Mouse (Mus musculus): ENCODE data around the gene Casc3.

Gene Casc3

DNA sequence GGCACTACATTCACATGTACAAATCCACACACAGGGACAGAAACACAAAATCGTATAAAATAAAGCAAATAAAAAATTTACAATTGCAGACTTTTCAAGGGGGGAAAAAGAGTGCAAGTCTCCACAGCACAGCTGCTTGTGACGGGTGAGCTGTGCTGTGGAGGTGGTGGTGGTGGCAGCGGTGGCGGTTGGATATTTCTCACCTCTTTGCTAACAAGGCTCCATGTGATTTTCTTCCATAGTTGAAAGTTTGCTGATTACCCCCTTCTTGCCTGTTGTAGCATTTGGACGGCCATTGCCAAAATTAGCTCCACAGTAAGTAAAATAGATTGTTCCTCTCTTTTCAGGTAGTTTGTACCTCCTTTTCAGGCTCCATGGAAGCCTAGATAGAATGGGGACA lies at the start of gene Casc3:
Gene Casc3 (plus strand): TSS at position 301 of the 400 bp plus-strand sequence.
- no peak for DNase-seq

DNA sequence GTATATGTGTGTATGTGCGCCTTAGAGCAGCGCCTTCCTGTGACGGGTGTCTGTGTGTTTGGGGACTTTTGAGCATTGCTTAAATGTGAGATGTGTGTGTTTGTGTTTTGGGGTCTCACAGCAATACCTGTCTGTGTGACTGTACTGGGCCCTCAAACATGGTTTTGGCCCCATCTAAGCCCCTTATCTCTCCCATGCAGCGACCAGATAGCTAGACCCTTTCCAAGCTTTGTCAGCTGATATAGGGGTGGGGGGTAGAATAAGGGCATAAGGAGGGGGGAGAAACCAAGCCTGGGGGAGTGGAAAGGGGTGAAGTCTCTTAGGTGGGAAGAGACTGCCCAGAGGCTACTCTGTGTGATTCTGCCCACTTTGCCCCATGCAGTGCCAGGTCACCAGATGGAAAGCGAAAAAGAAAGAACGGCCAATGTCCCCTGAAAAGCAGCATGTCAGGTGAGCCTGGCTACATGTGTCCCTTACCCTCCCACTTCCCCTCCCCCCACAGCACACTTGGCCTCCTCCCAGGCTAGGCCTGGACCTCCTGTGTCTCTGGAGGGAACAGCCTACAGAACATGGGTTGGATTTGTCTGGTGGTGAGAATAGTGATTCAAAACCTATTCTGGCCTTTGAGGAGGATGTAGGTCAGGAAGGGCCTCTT lies 48.9 kb upstream of the Casc3 start:
- no peak for DNase-seq

DNA sequence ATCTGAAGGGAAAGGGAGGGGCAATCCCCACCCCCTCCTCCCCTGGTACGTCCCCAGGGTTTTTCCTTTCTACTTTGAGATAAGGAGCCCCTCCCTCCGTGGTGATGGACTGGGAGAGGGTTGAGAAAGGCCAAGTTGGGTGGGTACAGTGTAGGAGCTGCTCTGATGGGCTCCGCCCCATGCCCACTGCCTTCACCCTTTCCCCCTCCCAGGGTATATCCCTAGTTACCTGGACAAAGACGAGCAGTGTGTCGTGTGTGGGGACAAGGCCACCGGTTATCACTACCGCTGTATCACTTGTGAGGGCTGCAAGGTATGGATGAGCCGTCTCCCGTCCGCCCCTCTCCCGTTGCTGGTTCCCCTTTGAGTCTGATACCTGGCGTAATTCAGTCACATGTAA lies 48.0 kb upstream of the Casc3 start:
- DNase-seq, result no peak

DNA sequence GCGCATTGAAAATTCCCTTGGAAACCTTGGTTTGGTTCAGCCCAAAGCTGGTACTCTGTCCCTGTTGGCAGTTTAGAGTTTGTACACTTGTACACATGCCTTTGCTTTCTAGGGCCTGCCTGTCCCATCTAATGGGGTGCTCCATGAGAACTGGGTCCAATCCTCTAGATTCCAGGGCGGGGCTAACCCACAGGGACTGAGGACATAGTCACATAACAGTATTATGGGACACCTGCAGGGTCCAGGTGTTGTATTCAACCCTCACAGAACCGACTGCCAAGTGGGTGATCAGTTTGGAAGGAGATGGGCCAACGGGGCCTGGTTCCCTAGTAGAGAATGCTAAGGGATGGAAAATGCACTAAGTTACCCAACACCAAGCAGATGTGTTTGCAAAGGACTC lies 42.8 kb upstream of the Casc3 start:
- DNase-seq, result no peak

DNA sequence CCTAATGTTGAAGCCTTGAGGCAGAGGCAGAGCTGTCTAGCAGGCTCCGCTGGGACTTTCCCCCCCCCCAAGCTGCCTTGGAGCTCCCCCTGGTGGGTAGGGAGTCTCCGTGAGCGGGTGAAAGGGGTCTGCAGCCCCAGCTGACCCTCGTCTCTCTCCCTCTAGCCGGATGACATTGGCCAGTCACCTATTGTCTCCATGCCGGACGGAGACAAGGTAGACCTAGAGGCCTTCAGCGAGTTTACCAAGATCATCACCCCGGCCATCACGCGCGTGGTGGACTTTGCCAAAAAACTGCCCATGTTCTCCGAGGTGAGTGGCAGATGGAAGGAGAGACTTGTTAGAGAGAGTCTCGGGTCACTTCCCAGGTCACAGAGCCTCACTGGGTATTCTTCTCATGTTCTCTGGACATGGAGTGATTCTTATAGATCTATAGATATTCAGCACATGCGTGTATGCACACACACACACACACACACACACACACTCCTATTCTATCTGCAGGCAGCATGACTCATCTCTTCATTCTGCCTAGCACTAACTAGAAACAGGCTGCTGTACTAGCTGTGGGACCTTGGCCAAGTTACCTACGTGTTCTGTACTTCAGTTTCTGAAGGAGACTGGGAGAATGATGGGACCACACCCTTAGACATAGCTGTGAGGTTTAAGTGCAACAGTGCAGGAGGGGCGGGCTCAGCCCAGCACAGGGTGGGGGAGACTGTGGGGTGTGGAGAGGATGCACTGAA lies 41.8 kb upstream of the Casc3 start:
- DNase-seq, result no peak

DNA sequence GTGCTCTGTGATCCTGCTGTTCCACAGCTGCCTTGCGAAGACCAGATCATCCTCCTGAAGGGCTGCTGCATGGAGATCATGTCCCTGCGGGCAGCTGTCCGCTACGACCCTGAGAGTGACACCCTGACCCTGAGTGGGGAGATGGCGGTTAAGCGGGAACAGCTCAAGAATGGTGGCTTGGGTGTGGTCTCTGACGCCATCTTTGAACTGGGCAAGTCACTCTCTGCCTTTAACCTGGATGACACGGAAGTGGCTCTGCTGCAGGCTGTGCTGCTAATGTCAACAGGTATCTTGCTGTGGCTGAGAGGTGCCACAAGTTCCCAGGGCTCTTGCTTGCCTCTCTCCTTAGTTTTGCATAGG lies 41.2 kb upstream of the Casc3 start:
- DNase-seq, result no peak

DNA sequence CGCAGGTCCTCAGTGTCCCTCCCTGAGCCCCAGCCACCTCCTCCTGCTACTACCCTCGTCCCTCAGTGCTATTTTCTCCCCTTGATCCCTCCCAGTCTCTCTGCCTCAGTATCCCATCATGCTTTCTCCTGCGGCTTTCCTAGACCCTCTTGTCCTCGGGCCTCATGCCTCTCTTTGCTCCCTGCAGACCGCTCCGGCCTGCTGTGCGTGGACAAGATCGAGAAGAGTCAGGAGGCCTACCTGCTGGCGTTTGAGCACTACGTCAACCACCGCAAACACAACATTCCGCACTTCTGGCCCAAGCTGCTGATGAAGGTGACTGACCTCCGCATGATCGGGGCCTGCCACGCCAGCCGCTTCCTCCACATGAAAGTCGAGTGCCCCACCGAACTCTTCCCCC lies 40.6 kb upstream of the Casc3 start:
- no peak for DNase-seq

DNA sequence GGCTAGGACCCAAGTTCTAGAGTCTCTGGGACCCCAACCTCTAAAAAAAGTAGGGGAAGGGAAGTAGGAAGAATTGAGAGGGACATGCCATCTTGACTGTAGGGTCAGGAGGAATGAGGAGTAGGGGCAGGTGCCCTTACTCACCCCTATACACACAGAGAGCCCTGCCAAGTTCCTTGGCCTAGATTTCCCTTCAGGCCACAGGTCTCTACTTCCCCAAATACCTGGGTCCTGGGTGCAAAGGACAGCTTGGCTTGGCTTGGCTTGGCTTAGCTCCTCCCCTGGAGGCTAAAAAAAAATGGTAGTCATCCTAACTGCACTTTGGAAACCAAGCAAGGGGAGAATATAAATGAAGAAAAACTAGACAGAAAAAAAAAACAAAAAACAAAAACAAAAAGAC lies 40.0 kb upstream of the Casc3 start:
- no peak for DNase-seq

DNA sequence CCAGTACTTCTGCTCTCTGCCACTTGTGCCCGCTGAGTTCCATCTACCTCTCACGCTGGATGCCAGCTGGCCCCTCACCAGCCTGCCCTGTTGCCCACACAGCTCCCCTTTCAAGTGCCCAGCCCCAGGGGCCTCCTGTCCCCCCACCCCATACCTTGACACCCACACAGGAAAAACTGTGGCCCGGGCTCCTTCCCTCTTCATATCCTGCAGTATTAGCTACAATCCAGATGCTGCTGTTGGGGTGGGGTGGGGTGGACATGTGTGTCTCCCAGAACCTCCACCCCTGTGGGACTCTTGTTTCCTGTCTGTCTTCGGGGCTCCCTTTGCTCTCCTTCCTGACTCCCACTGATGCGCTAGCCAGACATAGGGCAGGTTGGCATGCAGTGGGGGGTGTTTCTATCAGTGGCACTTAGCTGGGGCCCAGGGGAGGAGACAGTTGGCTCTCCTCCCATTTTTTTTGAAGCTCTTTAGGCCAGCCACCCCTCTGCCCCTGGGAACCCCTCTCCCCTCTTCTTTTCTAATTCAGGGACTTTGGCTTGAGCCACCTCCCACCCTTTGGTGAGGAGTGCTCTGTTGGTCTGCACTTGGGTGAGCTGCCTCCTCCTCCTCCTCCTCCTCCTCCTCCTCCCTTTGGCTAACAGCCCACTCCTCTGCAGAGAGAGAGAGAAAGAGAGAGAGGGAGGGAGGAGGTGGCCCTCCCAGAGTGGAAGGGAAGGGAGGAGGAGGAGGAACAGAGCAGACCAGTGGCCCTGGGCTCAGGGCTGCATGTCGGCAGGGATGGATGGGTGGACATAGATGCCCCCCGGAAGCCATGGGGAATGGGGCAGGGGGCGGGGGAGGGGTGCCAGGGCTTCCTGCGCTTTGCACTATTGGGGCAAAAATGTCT lies 39.0 kb upstream of the Casc3 start:
- no peak for DNase-seq

DNA sequence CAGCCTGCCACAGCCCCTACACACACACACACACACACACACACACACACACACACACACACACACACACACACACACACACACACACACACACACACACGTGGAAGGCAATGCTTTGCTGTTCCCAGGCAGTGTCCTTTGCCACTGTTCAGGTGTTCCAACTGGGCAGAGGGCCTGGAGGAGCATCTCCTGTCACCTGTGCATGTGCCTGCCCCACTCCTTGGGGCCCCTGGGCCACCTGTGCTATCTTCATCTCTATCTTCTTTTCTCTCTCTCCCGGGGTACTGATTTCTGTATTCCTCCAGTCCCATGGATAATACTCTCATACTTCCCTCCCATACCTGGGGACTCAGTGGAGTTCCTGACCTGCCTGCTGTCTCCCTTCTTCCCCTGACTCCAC lies 38.4 kb upstream of the Casc3 start:
- DNase-seq, result no peak

DNA sequence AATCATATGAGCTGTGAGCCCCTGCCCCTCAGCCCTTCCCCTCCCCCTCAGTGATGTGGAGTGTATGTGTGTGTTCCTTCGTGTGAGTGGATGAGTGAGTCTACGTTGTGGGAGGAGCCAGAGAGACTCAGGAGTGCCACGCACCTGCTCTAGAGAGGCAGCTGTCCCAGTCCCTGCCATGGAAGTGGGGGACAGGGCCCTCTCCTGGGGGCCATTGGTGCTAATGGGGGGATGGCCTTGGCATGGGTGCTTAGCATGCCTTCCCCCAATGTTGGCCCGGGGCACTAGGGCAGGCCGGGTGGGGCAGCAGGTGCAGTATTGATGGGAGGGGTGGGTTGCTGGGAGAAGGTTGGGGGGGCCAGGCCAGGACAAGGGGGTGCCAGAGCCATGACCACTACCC lies 37.9 kb upstream of the Casc3 start:
- DNase-seq, result no peak

DNA sequence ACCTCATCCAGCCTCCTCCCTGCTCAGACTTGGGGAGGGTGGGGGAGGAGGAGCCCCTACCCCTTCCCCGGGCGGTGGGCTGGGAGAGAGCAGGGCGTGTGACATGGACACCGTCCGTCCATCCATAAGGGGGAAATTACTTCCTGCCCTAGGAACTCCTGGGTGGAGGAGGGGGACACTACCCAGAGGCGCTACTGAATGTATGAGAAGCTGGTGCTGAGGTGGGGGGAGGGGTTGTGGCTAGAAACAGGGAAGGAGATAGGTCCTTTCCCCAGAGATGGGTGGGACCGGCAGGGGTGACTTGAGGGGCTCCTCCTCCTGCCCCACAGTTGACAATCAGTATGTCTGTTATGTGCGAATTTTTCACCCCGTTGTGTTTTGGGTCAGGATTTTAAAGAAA lies 37.4 kb upstream of the Casc3 start:
- DNase-seq, result no peak

DNA sequence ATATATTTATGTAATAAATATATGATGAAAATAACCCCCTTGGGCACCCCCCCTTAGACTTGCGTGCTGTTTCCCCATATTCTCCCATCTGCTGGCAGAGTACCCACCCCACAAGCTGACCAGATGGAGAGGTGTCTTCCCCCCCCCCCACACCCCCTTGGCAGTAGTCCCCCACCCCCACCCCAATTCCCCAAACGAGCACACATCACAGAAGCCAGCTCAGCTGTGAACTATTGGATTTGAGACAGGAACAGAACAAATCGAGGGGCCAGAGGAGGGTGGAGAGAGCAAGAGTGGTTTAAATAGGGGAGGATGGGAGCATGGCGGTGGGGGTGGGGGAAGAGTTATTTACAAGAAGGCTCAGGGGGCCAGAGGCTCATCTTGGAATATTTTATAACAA lies 37.0 kb upstream of the Casc3 start:
- DNase-seq, result no peak

DNA sequence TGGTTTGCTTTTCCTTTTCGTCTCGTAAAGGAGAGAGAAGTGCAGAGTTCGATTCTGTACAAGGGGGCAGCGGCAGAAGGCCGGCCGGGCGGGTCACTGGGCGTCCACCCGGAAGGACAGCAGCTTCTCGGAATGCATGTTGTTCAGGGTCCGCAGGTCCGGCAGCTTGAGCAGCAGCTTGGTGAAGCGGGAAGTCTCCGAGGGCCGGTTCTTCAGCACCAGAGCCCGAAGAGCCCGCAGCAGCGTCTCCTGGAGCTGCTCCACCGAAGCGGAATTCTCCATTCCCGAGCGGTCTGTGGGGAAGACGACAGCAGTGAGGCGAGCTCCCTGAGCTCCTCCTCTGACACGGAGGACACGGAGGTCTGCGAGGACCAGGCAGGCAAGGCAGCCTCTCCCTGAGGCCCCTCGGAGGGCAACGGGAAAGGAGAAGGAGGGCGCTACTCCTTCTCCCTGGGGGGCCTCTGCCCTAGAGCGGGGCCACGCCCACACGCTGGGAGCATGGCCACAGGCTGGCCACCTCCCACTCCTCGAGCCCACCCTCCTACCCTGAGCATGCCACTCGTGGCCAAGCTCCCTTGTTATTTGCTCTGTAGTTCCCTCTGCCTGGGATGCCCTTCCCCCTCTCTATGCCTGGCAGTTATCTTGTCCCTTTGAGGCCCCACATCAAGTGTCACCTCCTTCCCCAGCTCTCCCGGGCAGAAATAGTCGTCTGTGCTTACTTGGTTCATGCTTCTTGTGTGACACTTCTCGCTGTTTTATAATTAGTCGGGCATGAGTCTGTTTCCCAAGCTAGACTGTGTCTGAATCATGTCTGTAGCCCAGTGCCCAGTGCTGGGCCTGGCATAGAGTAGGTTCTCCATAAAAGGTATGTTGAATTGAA lies 36.3 kb upstream of the Casc3 start:
- DNase-seq, result no peak

DNA sequence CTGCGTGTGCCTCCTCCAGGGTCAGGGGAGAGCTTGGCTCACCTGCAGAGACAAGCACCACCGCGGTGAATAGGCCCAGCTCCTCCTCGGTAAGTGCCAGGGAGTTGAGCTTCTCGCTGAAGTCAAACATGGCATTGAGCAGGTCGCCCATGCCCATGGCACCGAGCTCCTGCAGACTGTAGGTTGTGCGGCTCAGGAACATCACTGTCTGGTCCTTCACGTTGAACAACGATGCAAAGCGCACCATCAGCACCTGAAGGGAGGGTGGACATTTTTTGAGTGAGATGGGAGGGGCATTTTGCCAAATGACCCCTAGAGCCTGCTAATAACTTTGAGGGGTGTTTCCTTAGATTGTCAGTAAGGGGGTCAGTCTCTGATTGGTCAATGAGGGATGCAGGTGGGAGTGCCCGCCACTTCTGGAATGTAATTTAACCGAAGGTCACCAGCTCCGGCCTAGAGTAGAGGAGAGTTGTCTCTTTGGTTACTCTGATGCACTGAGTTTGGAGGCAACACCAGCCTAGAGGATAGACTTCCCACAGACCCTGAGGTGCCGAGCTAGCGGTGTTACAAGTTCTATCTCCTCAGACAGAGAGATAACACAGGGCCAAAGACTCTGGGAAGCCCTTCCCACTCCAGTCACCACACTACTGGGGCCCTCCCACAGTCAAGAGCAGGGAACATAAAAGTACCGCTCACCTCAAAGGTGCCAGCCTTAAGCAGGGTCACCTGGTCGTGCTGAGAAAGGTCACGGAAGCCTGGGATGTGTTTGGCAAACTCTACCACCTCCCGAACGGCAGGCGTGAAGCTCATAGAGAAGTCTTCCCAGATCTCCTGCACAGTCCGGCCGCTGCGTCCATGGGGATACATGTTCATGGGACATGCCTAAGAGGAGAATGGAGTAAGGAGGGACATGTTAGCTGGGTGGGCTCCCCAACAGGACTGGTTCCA lies 35.4 kb upstream of the Casc3 start:
- DNase-seq, result no peak

DNA sequence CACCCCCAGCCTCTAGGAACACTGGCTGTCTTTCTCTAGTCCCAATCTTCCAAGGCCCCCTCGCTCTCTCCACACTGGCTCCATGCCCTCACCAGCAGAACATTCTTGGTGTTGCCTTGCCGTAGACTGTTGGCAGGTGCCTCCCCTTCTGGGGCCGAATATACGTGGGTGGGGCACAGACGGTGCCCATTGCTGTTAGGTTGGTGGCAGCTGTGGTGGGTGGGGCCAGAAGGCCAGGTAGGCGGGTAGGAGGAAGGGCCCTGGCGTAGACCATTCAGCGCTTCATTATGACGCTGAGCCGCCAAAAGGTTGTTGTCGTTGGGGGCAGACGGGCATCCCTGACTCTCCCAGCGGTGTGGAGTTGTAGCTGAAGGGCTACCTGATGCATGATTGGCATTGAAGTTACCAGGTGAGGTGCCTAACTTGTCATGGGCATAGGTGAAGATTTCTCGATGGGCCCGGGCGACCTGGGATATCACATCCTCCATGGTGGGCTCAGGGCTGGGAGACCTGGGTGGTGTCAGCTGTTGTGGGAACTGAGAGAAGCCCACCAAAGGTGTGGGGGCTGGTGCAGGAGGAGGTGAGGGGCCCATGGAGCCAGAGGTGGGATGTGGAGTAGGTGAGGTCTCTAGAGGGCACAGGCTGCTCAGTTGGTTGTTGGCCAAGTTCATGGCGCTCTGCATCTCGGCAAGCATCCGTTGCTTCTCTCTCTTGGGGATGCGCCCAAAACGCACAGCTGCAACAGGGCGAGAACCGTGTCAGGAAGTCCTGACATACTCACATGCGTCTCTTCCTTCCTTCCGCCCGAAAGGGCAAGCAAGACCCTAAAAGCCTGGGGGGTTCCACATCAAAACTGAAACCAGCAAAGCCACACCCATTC lies 34.4 kb upstream of the Casc3 start:
- no peak for DNase-seq

DNA sequence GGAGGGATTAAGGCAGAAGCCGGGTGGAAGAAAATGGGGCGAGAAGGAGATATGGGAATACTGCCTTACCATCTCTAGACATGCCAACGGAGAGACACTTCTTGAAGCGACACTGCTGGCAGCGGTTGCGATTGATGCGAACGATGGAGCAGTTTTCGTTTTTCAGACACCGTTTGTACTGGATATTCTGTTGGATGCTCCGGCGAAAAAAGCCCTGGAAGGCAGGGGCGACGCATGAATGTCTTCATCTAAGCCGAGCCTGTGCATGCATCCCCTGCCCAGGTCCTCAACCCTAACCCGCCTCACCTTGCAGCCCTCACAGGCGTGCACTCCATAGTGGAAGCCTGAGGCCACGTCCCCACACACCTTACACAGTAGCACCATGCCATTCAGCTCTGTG lies 33.6 kb upstream of the Casc3 start:
- no peak for DNase-seq

DNA sequence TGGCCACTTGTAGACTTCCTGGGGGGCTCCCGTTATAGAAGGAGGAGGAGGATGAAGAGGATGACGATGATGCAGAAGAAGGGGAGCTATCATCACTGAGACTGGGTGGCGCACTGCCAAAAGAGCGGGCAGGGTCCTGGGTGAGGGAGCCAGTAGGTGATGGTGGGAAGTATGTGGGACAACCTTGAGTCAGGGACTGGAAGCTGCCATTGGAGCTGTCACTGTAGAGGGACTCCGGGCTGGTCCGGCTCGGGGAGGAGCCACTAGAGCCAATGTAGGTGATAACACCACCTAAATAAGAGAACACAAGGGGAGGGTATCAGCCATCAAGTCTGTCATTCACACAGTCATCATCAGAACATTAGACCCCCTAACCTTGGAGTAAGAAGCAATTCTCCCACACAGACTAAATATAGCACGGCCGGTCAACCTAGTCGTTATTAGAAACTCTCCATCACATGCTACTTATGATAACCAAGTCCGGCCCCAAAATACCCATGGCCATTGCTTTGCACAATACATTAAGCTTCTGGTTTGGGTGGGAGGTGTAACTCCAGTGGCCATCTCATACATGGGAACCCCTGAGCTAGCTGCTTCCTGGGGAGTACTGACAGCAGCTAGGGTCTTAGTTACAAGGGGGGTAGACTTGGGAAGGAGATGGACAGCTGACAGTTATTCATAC lies 32.7 kb upstream of the Casc3 start:
- no peak for DNase-seq

DNA sequence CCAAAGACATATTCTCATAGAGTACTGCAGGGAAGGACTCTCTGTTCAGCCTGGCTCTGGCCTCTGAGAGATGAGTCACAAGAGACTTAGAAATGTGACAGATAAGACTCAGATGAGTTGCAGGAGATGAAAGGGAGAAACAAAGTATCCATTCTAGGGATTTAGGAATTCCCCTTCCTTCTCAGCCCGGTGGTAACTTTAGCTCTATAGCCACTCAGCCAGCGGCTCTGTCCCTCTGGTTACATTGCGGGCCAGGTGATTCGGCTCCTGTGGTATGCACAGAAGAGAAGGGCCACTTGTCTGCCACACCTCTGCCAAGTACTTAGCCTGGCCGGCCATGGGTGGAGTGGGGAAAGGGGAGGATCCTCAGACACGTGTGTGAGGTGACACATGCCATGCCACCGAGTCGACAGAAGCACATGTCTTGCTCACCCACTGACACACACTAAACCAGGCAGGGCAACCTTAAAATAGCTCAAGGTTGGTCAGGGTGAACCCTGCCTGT lies 32.0 kb upstream of the Casc3 start:
- no peak for DNase-seq
